Mouse (Mus musculus): ENCODE measurements around the gene Eps8l1.

Eps8l1 gene

DNA sequence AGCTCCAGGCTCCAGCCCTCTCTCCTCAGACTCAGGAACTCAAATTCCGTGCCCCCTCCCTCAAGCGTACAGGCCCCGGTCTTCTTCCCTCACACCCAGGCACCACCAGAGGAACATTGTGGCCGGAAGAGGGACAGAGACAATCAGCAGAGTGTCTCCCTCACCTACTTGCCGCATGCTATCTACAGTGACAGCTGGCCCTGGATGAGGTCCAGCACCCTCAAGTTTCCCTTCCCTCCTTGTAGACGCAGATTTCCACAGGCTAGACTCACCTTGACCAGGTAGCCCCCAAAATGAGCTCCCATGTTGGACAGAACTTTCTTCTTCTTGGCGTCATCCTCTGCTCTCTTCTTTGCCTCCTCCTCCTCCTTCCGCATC, 48.3 kb downstream of the Eps8l1 start:
- no peak for DNase-seq (ENCODE audit: low spot score)

- DNase-seq (ENCODE audit: low spot score), result peak; percentile 89
Observed at GRCm38 (mm10) chr7:4509863-4510608, 49.6 kb downstream of the Eps8l1 start.

DNA sequence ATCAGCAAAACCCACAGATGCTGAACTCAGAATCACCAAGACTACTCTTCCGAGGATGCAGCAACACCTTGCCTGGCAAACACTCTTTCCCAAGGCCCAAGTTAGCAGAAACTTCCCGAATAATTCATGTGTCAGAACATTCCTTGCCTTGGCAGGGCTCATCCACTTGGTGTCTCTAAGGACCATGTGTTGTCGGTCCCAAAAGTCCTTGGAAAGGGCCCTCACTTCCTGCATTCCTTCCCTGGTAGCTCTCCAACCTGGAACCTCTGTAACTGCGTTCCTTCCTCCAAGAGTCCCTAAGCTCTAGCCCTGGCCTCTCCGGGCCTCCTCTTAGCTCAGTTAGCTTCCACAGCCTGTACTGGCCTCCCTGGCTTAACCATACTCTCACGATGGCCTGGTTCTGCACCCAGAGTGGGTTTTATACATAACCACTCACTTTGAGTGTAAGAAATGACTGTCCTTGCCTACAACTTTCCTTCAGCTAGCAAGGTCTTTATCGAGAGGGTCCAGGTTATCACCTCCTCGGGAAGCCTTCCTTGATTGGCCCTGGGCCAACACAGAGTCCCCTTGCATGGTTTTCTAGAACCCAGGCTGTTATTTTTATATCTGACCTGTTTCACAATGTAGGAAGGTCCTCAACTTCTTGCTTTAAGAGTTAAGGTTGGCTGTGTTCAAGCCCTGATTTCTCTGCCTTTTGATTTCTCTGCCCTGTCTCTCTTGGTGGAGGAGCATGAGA, 51.2 kb downstream of the Eps8l1 start:
- no peak for DNase-seq (ENCODE audit: low spot score)

- DNase-seq (ENCODE audit: low spot score), result peak; percentile 76
Observed at GRCm38 (mm10) chr7:4513236-4513635, 52.8 kb downstream of the Eps8l1 start.

DNA sequence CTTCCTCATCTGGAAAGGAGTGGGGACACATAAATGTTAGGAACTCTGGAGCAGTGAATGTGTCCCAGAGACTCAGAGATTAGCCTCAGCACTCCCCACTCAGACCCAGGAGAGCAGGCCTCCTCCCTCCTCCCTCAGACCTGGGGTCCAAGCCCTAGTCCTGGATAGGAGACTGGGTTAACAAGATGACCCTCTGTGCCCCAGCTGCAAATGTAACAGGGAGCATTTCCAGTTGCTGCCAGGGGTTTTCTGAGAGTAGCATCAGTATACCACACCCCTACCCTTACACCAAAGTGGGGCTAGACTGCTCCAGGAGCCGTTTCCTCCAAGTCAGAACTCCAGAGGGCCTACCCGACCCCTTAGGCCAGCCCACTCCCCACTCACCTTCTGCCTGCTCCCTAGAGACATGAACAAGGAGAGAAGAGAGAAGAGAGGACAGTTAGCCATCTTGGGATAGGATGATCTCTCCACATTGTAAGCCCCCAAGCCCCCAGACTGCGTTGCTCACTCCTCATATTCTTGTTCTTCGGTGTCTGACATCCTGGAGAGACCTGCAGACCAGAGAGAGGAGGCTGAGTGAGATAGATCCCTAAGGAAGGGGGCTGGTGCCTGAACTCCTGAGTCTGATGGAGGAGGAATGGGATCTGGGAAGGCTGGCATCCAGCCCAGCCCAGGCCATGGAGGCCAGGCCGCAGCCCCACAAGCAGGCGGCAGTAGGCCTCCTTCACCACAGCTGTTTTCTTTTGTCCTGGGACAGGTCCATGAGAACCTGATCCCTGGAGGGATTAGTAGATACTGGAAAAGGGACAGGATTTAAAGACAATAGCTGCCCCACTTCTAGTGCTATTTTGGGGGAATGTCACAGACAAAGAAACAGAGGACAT, 53.6 kb downstream of the Eps8l1 start:
- DNase-seq (ENCODE audit: low spot score), result no peak

- DNase-seq (ENCODE audit: low spot score), result no peak
Observed at GRCm38 (mm10) chr7:4515853-4516252, 55.4 kb downstream of the Eps8l1 start.

GRCm38 (mm10) chr7:4516332-4517050, 56.0 kb downstream of the Eps8l1 start, which contains the start of gene Tnnt1:
Tnnt1 (minus strand) TSS chr7:4516382.
- peak; percentile 58 for DNase-seq (ENCODE audit: low spot score)

- DNase-seq (ENCODE audit: low spot score), result no peak
Observed at GRCm38 (mm10) chr7:4518487-4518886, 58.0 kb downstream of the Eps8l1 start.

- peak; percentile 51 for DNase-seq (ENCODE audit: low spot score)
Observed at GRCm38 (mm10) chr7:4521231-4522003, 60.9 kb downstream of the Eps8l1 start.

- DNase-seq (ENCODE audit: low spot score), result no peak
Observed at GRCm38 (mm10) chr7:4522292-4522691, 61.8 kb downstream of the Eps8l1 start.

GRCm38 (mm10) chr7:4523205-4524130, 63.0 kb downstream of the Eps8l1 start:
- no peak for DNase-seq (ENCODE audit: low spot score)

DNA sequence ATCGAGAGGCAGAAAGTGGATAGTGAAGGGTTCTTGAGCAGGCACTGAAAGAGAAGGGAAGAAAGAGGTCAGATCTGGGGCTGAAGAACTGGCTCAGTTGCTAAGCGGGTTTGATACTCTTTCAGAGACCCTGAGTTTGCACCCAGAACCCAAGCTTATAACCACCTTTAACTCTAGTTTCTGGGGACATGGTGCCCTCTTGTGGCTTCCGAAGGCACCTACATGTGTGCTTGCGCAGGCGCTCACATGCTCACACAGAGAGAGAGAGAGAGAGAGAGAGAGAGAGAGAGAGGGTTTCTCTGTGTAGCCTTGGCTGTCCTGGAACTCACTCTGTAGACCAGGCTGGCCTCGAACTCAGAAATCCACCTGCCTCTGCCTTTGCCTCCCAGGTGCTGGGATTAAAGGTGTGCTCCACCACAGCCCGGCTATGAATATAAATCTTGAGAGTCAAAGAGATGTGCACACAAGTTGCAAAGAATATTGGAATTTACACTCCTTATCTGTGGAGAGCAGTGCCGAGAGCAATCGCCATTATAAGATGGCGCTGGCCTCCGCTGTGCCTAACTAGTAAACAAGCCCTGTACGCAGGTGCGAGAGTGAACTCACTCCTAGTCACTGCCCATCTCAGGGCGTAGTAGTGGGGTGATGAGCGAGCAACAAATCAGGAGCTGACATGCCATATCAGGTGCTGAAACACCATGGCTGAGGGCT, 63.9 kb downstream of the Eps8l1 start, which contains the start of gene Tnni3:
Tnni3 (minus strand) TSS at position 18 of the 711 bp plus-strand sequence.
- peak; percentile 88 for DNase-seq (ENCODE audit: low spot score)

DNA sequence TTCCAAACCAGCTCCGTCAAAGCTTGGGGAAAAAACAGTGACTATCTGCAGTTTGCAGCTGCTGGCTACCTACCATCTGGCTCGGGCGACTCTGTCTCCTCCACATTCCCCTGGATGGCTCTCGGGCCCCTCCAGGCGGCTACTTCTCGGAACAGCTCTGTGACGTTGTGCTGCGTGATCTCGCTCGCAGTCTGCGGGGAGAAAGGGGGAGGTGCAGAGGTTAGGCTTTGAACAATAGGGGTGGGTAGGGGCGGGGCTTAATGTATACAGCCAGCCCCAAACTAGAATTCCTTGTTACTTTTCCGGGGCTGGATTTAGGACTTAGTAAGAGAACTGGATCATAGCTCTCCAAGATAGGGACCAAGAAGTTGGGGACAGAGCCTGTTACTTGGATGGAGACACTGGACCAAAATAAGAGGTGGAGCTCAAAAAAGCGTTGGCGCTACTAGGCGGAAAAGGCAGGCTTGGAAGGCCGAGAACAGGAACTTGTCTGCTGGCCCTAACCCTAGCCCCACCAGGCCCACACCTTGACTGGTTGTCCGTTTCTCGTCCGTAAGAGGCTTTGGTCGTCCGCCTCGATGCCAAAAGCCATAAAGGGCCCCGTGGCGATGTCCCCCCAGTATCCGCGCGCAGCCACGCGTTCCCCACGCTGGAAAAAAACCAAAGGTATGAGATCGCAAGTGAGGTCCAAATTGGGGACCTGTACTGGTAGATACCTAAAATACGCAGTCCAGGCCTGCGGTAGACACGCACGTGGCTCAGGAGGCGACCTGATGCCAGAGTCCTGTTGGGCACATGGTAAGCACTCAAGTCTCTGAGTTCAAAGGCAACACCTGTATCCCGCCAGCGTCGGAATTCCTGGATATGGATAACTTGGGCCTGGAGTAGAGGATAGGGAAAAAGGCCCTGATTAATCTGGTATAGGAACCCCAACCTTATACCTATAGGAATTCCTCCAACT, 66.1 kb downstream of the Eps8l1 start:
- DNase-seq (ENCODE audit: low spot score), result peak; percentile 95

- DNase-seq (ENCODE audit: low spot score), result no peak
Observed at GRCm38 (mm10) chr7:4527302-4527689, 66.8 kb downstream of the Eps8l1 start.
